Mouse (Mus musculus) CH12F3 (cell line): ENCODE data around the gene Ifna11.
"Not testable (repeated sequence)": the region's sequence is repeated elsewhere in the genome, so short reads cannot be mapped to it uniquely, and the experiment has no call there.

Experiments used
- in situ Hi-C: fragments of 300-500 bp; cut with MboI; formaldehyde crosslinking; loops from 2 replicates; pipeline ENCODE4 v1.14.3; 2020; ENCODE audit warnings: low sequenced_read_pairs

Gene Ifna11

DNA sequence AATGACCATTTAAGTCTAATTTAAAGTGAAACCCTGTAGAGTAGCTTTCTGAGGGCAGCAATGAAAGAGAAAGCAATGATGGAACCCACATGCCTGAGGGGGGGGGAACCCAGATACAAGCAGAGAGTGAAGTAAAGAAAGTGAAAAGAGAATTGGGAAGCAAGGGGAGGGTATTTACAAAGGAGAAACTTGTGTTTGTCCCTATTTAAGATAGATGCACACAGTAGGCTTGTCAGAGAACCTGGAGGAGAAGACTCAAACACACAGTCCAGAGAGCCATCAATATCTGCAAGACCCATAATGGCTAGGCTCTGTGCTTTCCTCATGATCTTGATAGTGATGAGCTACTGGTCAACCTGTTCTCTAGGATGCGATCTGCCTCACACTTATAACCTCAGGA lies at the start of gene Ifna11:
Gene Ifna11, plus strand, starts transcription at position 301 of the 400 bp plus-strand sequence.
- in situ Hi-C loops, result no loop called here

DNA sequence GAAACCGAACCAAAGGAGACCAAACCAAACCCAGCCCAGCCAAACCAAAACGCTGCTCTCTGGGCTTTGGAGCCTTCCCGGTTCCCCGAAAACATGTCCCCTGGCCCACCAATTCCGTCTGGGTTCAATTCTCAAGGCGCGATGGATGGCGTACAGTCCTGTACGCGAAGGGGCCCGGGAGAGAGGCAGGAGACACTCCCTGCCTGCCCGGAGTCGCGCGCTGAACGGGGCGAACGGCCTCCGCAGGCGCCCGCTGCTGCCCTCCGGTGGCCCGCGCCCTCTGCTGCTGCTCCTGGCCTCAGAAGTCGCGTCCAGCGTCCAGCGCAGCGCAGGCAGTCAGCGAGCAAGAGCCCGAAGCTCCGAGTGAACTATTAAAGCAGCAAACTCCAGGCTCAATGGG lies 46.2 kb upstream of the Ifna11 start, which contains the start of gene Gm13290:
Gene Gm13290, plus strand, starts transcription at position 301 of the 400 bp plus-strand sequence.
- in situ Hi-C loops, result not testable (repeated sequence)

DNA sequence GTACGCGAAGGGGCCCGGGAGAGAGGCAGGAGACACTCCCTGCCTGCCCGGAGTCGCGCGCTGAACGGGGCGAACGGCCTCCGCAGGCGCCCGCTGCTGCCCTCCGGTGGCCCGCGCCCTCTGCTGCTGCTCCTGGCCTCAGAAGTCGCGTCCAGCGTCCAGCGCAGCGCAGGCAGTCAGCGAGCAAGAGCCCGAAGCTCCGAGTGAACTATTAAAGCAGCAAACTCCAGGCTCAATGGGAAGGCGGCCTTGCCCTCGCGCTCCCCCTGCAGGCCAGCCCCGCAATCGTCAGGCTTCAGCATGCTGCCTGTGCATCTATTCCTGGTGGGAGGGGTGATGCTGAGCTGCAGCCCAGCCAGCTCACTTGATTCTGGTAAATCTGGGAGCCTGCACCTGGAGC lies 43.1 kb upstream of the Ifna11 start, which contains the start of gene Gm13289:
Gene Gm13289, plus strand, starts transcription at position 301 of the 400 bp plus-strand sequence.
- in situ Hi-C loops, result not testable (repeated sequence)

DNA sequence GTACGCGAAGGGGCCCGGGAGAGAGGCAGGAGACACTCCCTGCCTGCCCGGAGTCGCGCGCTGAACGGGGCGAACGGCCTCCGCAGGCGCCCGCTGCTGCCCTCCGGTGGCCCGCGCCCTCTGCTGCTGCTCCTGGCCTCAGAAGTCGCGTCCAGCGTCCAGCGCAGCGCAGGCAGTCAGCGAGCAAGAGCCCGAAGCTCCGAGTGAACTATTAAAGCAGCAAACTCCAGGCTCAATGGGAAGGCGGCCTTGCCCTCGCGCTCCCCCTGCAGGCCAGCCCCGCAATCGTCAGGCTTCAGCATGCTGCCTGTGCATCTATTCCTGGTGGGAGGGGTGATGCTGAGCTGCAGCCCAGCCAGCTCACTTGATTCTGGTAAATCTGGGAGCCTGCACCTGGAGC lies 40.2 kb upstream of the Ifna11 start, which contains the start of gene Gm13272:
Gene Gm13272, plus strand, starts transcription at position 301 of the 400 bp plus-strand sequence.
- in situ Hi-C loops, result not testable (repeated sequence)

DNA sequence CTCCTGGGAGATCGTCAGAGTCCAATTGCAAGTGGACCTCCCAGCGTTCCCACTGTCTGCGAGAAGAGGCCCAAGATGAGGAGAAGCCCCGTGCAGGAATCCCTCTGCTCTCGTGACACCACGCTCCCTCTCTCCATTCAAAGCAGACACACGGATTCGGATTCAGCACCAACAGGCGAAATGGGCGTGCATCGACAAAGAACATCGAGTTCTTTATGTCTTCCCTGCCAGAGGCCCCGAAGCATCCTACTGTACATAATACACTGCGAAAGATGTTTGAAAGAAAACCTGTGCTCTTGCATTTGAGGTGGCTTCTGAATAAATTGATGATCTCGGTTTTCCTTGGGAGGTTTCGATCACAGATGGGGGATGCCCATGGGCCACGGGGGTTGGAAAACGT lies 39.4 kb upstream of the Ifna11 start:
- in situ Hi-C loops, result not testable (repeated sequence)

DNA sequence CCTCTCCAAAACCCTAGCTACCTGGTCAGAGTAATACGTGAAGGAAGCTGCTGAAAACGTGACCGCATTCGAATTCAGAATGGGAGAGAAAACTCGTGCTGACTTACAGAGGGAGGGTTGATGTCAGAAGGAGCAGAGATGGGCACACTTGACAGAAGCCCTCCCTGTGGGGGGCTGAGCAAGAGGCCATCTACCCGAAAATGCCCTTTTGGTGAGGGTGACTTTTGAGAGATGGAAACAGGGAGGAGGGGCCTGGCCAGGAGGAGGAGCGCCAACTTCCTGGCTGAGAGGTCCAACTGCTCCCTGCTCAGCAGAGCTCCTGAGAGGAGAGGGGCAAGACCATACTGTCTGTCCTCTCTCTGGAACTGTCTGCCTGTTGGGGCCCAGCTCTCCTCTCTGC lies 37.9 kb upstream of the Ifna11 start, which contains the start of gene Ifnz:
Gene Ifnz, plus strand, starts transcription at position 301 of the 400 bp plus-strand sequence.
- in situ Hi-C loops, result not testable (repeated sequence)

DNA sequence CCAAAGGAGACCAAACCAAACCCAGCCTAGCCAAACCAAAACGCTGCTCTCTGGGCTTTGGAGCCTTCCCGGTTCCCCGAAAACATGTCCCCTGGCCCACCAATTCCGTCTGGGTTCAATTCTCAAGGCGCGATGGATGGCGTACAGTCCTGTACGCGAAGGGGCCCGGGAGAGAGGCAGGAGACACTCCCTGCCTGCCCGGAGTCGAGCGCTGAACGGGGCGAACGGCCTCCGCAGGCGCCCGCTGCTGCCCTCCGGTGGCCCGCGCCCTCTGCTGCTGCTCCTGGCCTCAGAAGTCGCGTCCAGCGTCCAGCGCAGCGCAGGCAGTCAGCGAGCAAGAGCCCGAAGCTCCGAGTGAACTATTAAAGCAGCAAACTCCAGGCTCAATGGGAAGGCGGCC lies 37.4 kb upstream of the Ifna11 start:
- in situ Hi-C loops, result not testable (repeated sequence)

DNA sequence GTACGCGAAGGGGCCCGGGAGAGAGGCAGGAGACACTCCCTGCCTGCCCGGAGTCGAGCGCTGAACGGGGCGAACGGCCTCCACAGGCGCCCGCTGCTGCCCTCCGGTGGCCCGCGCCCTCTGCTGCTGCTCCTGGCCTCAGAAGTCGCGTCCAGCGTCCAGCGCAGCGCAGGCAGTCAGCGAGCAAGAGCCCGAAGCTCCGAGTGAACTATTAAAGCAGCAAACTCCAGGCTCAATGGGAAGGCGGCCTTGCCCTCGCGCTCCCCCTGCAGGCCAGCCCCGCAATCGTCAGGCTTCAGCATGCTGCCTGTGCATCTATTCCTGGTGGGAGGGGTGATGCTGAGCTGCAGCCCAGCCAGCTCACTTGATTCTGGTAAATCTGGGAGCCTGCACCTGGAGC lies 34.4 kb upstream of the Ifna11 start, which contains the start of gene Gm13276:
Gene Gm13276, plus strand, starts transcription at position 301 of the 400 bp plus-strand sequence.
- in situ Hi-C loops, result not testable (repeated sequence)

DNA sequence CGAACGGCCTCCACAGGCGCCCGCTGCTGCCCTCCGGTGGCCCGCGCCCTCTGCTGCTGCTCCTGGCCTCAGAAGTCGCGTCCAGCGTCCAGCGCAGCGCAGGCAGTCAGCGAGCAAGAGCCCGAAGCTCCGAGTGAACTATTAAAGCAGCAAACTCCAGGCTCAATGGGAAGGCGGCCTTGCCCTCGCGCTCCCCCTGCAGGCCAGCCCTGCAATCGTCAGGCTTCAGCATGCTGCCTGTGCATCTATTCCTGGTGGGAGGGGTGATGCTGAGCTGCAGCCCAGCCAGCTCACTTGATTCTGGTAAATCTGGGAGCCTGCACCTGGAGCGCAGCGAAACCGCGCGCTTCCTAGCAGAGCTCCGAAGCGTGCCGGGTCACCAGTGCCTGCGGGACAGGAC lies 31.4 kb upstream of the Ifna11 start, which contains the start of gene Gm13277:
Gene Gm13277, plus strand, starts transcription at position 231 of the 400 bp plus-strand sequence.
- in situ Hi-C loops, result not testable (repeated sequence)

DNA sequence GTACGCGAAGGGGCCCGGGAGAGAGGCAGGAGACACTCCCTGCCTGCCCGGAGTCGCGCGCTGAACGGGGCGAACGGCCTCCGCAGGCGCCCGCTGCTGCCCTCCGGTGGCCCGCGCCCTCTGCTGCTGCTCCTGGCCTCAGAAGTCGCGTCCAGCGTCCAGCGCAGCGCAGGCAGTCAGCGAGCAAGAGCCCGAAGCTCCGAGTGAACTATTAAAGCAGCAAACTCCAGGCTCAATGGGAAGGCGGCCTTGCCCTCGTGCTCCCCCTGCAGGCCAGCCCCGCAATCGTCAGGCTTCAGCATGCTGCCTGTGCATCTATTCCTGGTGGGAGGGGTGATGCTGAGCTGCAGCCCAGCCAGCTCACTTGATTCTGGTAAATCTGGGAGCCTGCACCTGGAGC lies 28.5 kb upstream of the Ifna11 start, which contains the start of gene Gm13278:
Gene Gm13278, plus strand, starts transcription at position 301 of the 400 bp plus-strand sequence.
- in situ Hi-C loops, result not testable (repeated sequence)

DNA sequence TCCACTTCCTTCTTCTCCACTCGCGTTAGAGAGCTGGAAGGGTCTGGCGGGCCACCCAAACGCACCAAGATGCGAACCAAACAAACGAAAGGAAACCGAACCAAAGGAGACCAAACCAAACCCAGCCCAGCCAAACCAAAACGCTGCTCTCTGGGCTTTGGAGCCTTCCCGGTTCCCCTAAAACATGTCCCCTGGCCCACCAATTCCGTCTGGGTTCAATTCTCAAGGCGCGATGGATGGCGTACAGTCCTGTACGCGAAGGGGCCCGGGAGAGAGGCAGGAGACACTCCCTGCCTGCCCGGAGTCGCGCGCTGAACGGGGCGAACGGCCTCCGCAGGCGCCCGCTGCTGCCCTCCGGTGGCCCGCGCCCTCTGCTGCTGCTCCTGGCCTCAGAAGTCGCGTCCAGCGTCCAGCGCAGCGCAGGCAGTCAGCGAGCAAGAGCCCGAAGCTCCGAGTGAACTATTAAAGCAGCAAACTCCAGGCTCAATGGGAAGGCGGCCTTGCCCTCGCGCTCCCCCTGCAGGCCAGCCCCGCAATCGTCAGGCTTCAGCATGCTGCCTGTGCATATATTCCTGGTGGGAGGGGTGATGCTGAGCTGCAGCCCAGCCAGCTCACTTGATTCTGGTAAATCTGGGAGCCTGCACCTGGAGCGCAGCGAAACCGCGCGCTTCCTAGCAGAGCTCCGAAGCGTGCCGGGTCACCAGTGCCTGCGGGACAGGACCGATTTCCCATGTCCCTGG lies 25.7 kb upstream of the Ifna11 start, which contains the start of gene Gm13275:
Gene Gm13275, plus strand, starts transcription at position 552 of the 740 bp plus-strand sequence.
- in situ Hi-C loops, result not testable (repeated sequence)

DNA sequence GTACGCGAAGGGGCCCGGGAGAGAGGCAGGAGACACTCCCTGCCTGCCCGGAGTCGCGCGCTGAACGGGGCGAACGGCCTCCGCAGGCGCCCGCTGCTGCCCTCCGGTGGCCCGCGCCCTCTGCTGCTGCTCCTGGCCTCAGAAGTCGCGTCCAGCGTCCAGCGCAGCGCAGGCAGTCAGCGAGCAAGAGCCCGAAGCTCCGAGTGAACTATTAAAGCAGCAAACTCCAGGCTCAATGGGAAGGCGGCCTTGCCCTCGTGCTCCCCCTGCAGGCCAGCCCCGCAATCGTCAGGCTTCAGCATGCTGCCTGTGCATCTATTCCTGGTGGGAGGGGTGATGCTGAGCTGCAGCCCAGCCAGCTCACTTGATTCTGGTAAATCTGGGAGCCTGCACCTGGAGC lies 22.7 kb upstream of the Ifna11 start, which contains the start of gene Gm13279:
Gene Gm13279, plus strand, starts transcription at position 301 of the 400 bp plus-strand sequence.
- in situ Hi-C loops, result not testable (repeated sequence)

DNA sequence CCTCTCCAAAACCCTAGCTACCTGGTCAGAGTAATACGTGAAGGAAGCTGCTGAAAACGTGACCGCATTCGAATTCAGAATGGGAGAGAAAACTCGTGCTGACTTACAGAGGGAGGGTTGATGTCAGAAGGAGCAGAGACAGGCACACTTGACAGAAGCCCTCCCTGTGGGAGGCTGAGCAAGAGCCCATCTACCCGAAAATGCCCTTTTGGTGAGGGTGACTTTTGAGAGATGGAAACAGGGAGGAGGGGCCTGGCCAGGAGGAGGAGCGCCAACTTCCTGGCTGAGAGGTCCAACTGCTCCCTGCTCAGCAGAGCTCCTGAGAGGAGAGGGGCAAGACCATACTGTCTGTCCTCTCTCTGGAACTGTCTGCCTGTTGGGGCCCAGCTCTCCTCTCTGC lies 20.4 kb upstream of the Ifna11 start, which contains the start of gene Gm13285:
Gene Gm13285, plus strand, starts transcription at position 301 of the 400 bp plus-strand sequence.
- in situ Hi-C loops, result not testable (repeated sequence)

DNA sequence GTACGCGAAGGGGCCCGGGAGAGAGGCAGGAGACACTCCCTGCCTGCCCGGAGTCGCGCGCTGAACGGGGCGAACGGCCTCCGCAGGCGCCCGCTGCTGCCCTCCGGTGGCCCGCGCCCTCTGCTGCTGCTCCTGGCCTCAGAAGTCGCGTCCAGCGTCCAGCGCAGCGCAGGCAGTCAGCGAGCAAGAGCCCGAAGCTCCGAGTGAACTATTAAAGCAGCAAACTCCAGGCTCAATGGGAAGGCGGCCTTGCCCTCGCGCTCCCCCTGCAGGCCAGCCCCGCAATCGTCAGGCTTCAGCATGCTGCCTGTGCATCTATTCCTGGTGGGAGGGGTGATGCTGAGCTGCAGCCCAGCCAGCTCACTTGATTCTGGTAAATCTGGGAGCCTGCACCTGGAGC lies 16.8 kb upstream of the Ifna11 start, which contains the start of gene Gm13287:
Gene Gm13287, plus strand, starts transcription at position 301 of the 400 bp plus-strand sequence.
- in situ Hi-C loops, result not testable (repeated sequence)

DNA sequence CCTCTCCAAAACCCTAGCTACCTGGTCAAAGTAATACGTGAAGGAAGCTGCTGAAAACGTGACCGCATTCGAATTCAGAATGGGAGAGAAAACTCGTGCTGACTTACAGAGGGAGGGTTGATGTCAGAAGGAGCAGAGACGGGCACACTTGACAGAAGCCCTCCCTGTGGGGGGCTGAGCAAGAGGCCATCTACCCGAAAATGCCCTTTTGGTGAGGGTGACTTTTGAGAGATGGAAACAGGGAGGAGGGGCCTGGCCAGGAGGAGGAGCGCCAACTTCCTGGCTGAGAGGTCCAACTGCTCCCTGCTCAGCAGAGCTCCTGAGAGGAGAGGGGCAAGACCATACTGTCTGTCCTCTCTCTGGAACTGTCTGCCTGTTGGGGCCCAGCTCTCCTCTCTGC lies 14.5 kb upstream of the Ifna11 start, which contains the start of gene Gm13288:
Gene Gm13288, plus strand, starts transcription at position 301 of the 400 bp plus-strand sequence.
- in situ Hi-C loops, result not testable (repeated sequence)

DNA sequence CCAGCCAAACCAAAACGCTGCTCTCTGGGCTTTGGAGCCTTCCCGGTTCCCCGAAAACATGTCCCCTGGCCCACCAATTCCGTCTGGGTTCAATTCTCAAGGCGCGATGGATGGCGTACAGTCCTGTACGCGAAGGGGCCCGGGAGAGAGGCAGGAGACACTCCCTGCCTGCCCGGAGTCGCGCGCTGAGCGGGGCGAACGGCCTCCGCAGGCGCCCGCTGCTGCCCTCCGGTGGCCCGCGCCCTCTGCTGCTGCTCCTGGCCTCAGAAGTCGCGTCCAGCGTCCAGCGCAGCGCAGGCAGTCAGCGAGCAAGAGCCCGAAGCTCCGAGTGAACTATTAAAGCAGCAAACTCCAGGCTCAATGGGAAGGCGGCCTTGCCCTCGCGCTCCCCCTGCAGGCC lies 14.0 kb upstream of the Ifna11 start:
- in situ Hi-C loops, result not testable (repeated sequence)

DNA sequence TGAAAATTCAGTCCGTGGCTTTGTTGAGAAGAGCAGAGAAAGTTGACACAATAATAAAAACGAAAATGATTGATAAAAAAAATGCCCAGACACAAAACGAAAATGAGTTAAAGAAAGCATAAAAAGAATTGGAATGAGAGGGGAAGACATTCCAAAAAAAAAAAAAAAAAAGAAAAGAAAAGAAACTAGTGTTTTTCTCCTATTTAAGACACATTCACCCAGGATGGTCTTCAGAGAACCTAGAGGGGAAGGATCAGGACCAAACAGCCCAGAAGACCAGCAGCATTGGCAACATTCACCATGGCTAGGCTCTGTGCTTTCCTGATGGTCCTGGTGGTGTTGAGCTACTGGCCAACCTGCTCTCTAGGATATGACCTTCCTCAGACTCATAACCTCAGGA lies 3.8 kb upstream of the Ifna11 start, which contains the start of gene Ifna7:
Gene Ifna7, plus strand, starts transcription at position 301 of the 400 bp plus-strand sequence.
- in situ Hi-C loops, result no loop called here

DNA sequence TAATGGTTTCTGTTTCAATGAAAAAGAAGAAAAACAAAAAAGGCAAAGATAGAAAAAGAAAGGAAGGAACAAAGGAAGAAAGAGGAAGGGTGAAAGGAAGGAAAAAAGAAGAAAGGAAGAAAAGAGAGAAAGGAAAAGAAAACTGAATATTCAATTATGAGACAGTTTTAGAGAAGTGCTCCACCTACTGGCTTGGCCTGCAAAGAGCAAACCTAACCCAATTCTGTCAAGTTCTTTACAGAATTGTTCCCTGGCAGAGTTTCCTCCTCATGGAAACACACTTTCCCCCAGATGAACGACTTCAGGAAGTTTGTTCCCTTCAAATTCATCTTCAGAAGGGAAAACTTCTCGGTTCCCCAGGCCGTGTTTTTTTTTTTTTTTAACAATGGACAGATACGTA lies 3.2 kb downstream of the Ifna11 start:
- in situ Hi-C loops, result no loop called here

DNA sequence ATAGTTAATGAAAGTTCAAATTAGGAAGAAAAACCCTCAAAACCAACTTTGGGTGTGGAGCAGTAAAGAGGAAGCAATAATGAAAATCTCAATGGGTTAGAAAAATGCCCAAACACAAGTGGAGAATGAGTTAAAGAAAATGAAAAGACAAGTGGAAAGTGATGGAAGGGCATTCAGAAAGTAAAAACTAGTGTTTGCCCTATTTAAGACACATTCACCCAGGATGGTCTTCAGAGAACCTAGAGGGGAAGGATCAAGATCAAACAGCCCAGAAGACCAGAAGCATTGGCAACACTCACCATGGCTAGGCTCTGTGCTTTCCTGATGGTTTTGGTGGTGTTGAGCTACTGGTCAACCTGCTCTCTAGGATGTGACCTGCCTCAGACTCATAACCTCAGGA lies 7.4 kb downstream of the Ifna11 start, which contains the start of gene Ifna6:
Gene Ifna6, plus strand, starts transcription at position 301 of the 400 bp plus-strand sequence.
- in situ Hi-C loops, result not testable (repeated sequence)

DNA sequence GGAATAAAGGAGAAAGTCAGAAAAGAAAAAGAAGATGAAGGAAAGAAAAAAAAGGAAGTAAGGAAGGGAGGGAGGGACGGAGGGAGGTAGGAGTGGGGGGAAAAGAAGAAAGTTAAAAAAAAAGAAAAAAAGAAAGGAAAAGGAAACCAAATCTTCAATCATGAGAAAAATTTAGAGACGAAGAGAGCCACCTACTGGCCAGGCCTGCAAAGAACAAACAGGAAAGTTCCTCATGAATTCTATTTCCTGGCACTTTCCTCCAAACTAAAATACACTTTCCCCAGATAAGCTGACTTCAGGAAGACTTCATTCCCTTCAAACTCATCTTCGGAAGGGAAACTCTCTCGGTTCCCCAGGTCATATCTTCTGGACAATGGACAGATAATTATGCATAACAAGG lies 10.8 kb downstream of the Ifna11 start:
- in situ Hi-C loops, result no loop called here

DNA sequence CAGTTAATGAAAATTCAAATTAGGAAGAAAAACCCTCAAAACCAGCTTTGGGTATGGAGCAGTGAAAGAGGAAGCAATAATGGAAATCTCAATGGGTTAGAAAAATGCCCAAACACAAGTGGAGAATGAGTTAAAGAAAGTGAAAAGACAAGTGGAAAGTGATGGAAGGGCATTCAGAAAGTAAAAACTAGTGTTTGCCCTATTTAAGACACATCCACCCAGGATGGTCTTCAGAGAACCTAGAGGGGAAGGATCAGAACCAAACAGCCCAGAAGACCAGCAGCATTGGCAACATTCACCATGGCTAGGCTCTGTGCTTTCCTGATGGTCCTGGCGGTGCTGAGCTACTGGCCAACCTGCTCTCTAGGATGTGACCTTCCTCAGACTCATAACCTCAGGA lies 15.5 kb downstream of the Ifna11 start, which contains the start of gene Ifna5:
Gene Ifna5, plus strand, starts transcription at position 301 of the 400 bp plus-strand sequence.
- in situ Hi-C loops, result not testable (repeated sequence)
